Mouse (Mus musculus) forebrain, postnatal 0 days (tissue): ENCODE measurements around the gene Pnpla1. TPM values are rescaled to one million over a fixed set of nuclear protein-coding genes. Genes with fewer than 3 reads are reported as not detected.
A peak's percentile ranks its signal among the peaks of the same experiment; 100 is the strongest.

Experiments used
- ATAC-seq: fragments of 200-750 bp; cut with Nextera tagmentation; 2 replicates; pipeline ENCODE4 v1.8.0; 2017; ENCODE audit warnings: mild to moderate bottlenecking, moderate library complexity
- DNase-seq: peaks from one replicate; pipeline ENCODE4 v3.0.0-alpha.2; 2015
- H3K27ac ChIP-seq: fragments of 300-500 bp; sonication (generic); 2 replicates; pipeline ENCODE4 v1.5.1; 2014; ENCODE audit warnings: low read depth, mild to moderate bottlenecking, antibody characterized with exemption, low read length, moderate library complexity, mixed read lengths
- H3K27me3 ChIP-seq: fragments of 300-500 bp; sonication (generic); 2 replicates; pipeline ENCODE4 v1.6.1; 2014; ENCODE audit warnings: mild to moderate bottlenecking, low read length, mixed read lengths; ENCODE audit not compliant: insufficient read depth
- H3K36me3 ChIP-seq: fragments of 300-500 bp; sonication (generic); 2 replicates; pipeline ENCODE4 v1.6.1; 2014; ENCODE audit warnings: mild to moderate bottlenecking, moderate library complexity; ENCODE audit not compliant: insufficient read depth
- H3K4me1 ChIP-seq: fragments of 300-500 bp; sonication (generic); 2 replicates; pipeline ENCODE4 v1.6.1; 2014; ENCODE audit warnings: antibody characterized with exemption; ENCODE audit not compliant: insufficient read depth
- H3K4me2 ChIP-seq: fragments of 300-500 bp; sonication (generic); 2 replicates; pipeline ENCODE4 v1.6.1; 2014; ENCODE audit warnings: low read depth, mild to moderate bottlenecking, moderate library complexity
- H3K4me3 ChIP-seq: fragments of 300-500 bp; sonication (generic); 2 replicates; pipeline ENCODE4 v1.5.1; 2014; ENCODE audit warnings: low read depth, low read length, mixed read lengths
- H3K9ac ChIP-seq: fragments of 300-500 bp; sonication (generic); 2 replicates; pipeline ENCODE4 v1.6.1; 2014; ENCODE audit warnings: mild to moderate bottlenecking
- H3K9me3 ChIP-seq: fragments of 300-500 bp; sonication (generic); 2 replicates; pipeline ENCODE4 v1.6.1; 2016; ENCODE audit warnings: low read length
- CTCF ChIP-seq: sonication (generic); IDR thresholded peaks from 2 replicates; pipeline ENCODE4 v1.5.1; 2016; ENCODE audit warnings: antibody characterized with exemption, control low read depth, low read depth
- WGBS: fragments of 180-500 bp; shearing (Covaris S2); extraction: QIAGEN DNeasy Blood & Tissue Kit; methylation state at CpG from one replicate; pipeline ENCODE4 v1.1.7; 2014; 5-methylcytosine and 5-hydroxymethylcytosine counted together
- polyA plus RNA-seq: library from polyadenylated mRNA; unstranded; fragments of >200 nt; fragmentation: Nextera tagmentation; extraction: Ambion mirVana; gene quantifications from 2 replicates; pipeline ENCODE4 v1.2.1, GENCODE M21; 2015
- total RNA-seq: library from RNA; depleted of rRNA; stranded (reverse); fragments of >200 nt; gene quantifications from 2 replicates; pipeline ENCODE4 v1.2.3, GENCODE M21; 2014

Gene Pnpla1
- total and polyA plus RNA-seq, 2 experiments from 2014 or later: 0.04 TPM; not detected in 1

DNA sequence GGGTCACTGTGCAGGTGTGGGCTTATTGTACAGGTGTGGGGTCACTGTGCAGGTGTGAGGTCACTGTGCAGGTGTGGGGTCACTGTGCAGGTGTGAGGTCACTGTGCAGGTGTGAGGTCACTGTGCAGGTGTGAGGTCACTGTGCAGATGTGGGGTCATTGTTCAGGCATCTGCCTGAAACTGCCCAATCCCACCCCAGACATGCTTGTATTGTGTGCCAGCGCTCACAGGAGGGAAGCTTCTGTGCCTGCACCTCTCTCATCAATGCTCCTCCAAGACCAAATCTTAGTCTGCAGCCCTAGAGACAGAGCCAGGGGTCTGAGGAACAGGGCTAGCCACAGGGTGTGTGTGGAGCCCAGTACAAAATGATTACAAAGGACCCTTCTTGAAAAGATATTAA lies 58.3 kb downstream of the Pnpla1 start:
- 89% methylated on average over 1 of the region's 1 CpGs for WGBS

GRCm38 (mm10) chr17:28921086-28921485 lies 62.9 kb downstream of the Pnpla1 start:
- Histone ChIP-seq H3K4me1 (no peaks in the 10 kb centered on the region), H3K9me3 (no peaks in the 10 kb centered on the region), H3K4me3 (no peak overlapping the region), H3K27ac (no peak overlapping the region), H3K36me3 (no peaks in the 10 kb centered on the region), H3K27me3 (no peaks in the 10 kb centered on the region), H3K9ac (no peak overlapping the region), H3K4me2 (no peak overlapping the region)
- TF ChIP-seq CTCF: no peak
- DNase-seq (no peak), ATAC-seq (no peak)
- 76% methylated on average over 8 of the region's 8 CpGs for WGBS

More for the DNA sequence above, 58.3 kb downstream of the Pnpla1 start:
- Histone ChIP-seq H3K9me3 (no peaks in the 10 kb centered on the region), H3K27me3 (no peaks in the 10 kb centered on the region), H3K27ac (no peak overlapping the region), H3K9ac (no peak overlapping the region), H3K36me3 (no peaks in the 10 kb centered on the region), H3K4me3 (no peak overlapping the region), H3K4me2 (no peak overlapping the region), H3K4me1 (no peaks in the 10 kb centered on the region)
- no peak for DNase-seq
- ATAC-seq: no peak
- no peak for TF ChIP-seq CTCF

DNA sequence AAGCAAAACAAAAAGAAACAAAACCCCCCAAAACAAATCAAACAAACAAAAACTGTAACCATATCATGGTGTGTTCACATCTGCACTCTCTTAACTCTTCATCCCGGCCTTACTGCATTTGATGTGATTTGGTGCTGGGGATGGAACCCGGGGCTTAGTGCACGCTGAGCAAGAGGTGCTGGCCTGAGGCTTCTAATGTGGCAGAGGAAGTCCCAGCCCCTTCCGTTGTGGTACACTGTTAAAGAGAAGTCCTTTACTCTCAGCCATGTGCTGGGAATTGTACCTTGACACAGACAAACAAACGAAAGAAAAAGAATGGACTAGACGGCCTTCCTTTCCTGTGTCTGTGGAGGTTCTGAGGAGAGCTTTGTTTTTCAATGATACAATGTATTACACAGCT lies 63.9 kb downstream of the Pnpla1 start:
- DNase-seq (no peak), ATAC-seq (no peak)
- H3K36me3 ChIP-seq: no peaks in the 10 kb centered on the region
- H3K27me3 ChIP-seq: no peaks in the 10 kb centered on the region
- no peak overlapping the region for H3K4me3 ChIP-seq
- no peaks in the 10 kb centered on the region for H3K9me3 ChIP-seq
- TF ChIP-seq CTCF: no peak
- no peak overlapping the region for H3K4me2 ChIP-seq
- H3K9ac ChIP-seq: no peak overlapping the region
- 83% methylated on average over 6 of the region's 6 CpGs for WGBS
- H3K27ac ChIP-seq: no peak overlapping the region
- no peaks in the 10 kb centered on the region for H3K4me1 ChIP-seq

DNA sequence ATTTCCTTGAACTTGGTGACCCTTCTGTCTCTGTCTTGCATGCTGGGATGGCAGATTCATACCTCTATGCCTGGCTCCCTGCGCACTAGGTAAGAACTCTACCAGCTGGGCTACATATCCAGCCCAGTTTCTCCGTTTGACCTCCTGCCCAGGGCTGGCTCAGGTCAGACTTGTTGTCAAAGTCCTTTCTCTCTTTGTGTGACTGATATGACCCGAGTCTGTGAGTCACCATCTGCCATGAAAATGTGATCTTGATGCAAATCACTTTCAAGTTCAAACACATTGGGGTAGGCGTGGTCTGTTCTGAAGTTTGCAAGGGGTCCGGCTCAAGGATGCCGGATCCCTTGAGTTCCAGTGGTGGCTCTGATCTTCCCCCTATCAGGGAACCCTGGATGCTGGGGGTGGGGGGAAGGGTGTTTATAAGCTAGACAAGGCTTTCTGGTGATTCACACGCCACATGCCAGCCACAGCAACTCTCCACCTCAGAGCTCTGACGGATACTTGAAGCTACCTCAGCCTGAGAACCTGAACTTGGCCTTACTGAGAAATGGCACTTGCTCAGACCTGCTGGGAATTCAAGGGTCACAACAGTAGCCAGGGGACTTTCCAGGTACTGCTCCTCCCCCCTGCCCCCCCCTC lies 66.9 kb downstream of the Pnpla1 start:
- no peak overlapping the region for H3K27ac ChIP-seq
- DNase-seq: no peak
- 84% methylated on average over 8 of the region's 8 CpGs for WGBS

GRCm38 (mm10) chr17:28926380-28926779 lies 68.2 kb downstream of the Pnpla1 start:
- Histone ChIP-seq H3K27me3 (no peaks in the 10 kb centered on the region), H3K9me3 (no peaks in the 10 kb centered on the region), H3K4me2 (no peak overlapping the region), H3K9ac (no peak overlapping the region), H3K4me1 (peaks cover 6% of the 10 kb centered on the region; the same call in 1 of the 2 replicates), H3K27ac (no peak overlapping the region), H3K36me3 (no peaks in the 10 kb centered on the region), H3K4me3 (no peak overlapping the region)
- peak; percentile 58; the same call in 1 of the 2 replicates for ATAC-seq
- WGBS: 16% methylated on average over 13 of the region's 13 CpGs
- DNase-seq: peak; percentile 87
- TF ChIP-seq CTCF: peak; percentile 91

More for the DNA sequence above, 66.9 kb downstream of the Pnpla1 start:
- ATAC-seq: no peak
- H3K9ac ChIP-seq: no peak overlapping the region
- no peaks in the 10 kb centered on the region for H3K27me3 ChIP-seq
- H3K36me3 ChIP-seq: no peaks in the 10 kb centered on the region
- H3K4me3 ChIP-seq: no peak overlapping the region
- no peaks in the 10 kb centered on the region for H3K9me3 ChIP-seq
- H3K4me2 ChIP-seq: no peak overlapping the region
- no peaks in the 10 kb centered on the region for H3K4me1 ChIP-seq
- no peak for TF ChIP-seq CTCF

DNA sequence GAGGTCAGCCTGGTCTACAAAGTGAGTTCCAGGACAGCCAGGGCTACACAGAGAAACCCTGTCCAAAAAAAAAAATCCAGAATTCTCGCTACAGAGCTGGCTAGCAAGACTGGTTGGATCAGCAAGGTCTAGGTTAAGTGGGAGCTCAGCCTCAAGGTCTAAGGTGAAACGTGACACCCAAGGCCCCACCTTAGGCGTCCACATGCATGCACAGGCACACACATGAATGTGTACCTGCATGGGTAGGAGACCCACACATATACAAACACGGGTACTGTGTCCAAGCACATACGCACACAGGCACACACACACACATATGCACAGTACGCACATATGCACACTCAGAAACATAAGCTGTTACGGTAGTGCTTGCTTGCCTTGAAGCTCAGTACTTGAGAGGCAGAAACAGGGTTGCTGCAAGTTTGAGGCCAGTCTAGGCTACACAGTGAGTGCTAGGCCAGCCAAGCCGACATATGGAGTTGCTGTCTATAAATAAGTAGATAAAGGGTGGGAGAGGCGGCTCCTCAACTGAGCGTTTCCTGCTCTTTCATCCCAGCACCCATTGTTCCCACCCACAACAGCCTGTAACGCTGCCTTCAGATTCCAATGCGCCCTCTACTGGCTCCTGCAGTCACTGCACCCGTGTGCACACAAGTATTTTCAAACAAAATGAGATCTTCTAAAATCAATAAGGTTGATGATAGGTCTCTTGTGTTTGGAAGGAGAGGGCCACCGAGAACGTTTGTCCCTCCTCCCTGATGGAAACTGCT lies 68.8 kb downstream of the Pnpla1 start:
- Histone ChIP-seq H3K4me1 (peaks cover 6% of the 10 kb centered on the region; the same call in 1 of the 2 replicates), H3K27me3 (no peaks in the 10 kb centered on the region), H3K36me3 (no peaks in the 10 kb centered on the region), H3K9me3 (no peaks in the 10 kb centered on the region), H3K9ac (no peak overlapping the region), H3K4me3 (no peak overlapping the region), H3K27ac (no peak overlapping the region), H3K4me2 (no peak overlapping the region)
- peak; percentile 81 for TF ChIP-seq CTCF
- peak; percentile 42; the same call in 1 of the 2 replicates for ATAC-seq
- peak; percentile 71 for DNase-seq
- WGBS: 49% methylated on average over 15 of the region's 15 CpGs

DNA sequence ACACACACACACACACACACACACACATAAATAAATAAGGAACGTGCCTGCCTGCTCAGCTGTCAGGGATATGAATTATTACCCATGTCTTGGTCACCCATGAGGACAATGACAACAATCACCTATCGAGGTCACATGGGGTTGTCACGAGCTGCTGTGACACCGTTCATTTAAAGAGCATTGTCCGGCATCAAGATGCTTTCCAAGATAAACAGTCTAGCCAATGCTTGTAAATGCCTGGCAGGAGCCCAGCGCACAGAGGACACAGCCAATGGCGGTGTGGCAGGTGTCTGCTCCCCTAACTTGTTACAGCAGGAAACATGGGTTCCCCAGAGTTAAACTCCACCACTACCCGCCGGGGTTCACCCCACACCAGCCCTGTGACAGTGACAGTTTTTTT lies 69.8 kb downstream of the Pnpla1 start:
- DNase-seq: no peak
- Histone ChIP-seq H3K9ac (no peak overlapping the region), H3K27me3 (no peaks in the 10 kb centered on the region), H3K4me2 (no peak overlapping the region), H3K9me3 (no peaks in the 10 kb centered on the region), H3K36me3 (no peaks in the 10 kb centered on the region), H3K4me3 (no peak overlapping the region), H3K4me1 (peaks cover 6% of the 10 kb centered on the region; the same call in 1 of the 2 replicates), H3K27ac (no peak overlapping the region)
- no peak for ATAC-seq
- no peak for TF ChIP-seq CTCF
- WGBS: 91% methylated on average over 9 of the region's 9 CpGs
